Mouse (Mus musculus) midbrain, embryonic 15.5 days (tissue): ENCODE results near the gene Cst3. TPM values are rescaled to one million over a fixed set of nuclear protein-coding genes. Genes with fewer than 3 reads are reported as not detected.

Experiments used
- ATAC-seq: fragments of 200-750 bp; cut with Nextera tagmentation; replicated peaks from 2 replicates; pipeline ENCODE4 v1.8.0; 2017; ENCODE audit warnings: moderate TSS enrichment
- H3K27ac ChIP-seq: fragments of 300-500 bp; sonication (generic); 2 replicates; pipeline ENCODE4 v1.5.1; 2015; ENCODE audit warnings: mild to moderate bottlenecking, inconsistent platforms
- H3K27me3 ChIP-seq: fragments of 300-500 bp; sonication (generic); replicated peaks from 2 replicates; pipeline ENCODE4 v1.6.1; 2015; ENCODE audit warnings: inconsistent platforms
- H3K36me3 ChIP-seq: fragments of 300-500 bp; sonication (generic); replicated peaks from 2 replicates; pipeline ENCODE4 v1.6.1; 2015; ENCODE audit warnings: inconsistent platforms
- H3K4me1 ChIP-seq: fragments of 300-500 bp; sonication (generic); 2 replicates; pipeline ENCODE4 v1.6.1; 2015; ENCODE audit warnings: inconsistent platforms
- H3K4me2 ChIP-seq: fragments of 300-500 bp; sonication (generic); 2 replicates; pipeline ENCODE4 v1.6.1; 2015; ENCODE audit warnings: inconsistent platforms, mild to moderate bottlenecking, moderate library complexity
- H3K4me3 ChIP-seq: fragments of 300-500 bp; sonication (generic); 2 replicates; pipeline ENCODE4 v1.5.1; 2015; ENCODE audit warnings: mild to moderate bottlenecking, inconsistent platforms
- H3K9ac ChIP-seq: fragments of 300-500 bp; sonication (generic); 2 replicates; pipeline ENCODE4 v1.6.1; 2015; ENCODE audit warnings: mild to moderate bottlenecking, inconsistent platforms
- H3K9me3 ChIP-seq: fragments of 300-500 bp; sonication (generic); 2 replicates; pipeline ENCODE4 v1.6.1; 2016; ENCODE audit warnings: inconsistent platforms
- WGBS: fragments of 180-500 bp; shearing (Covaris S2); methylation state at CpG from one replicate; pipeline ENCODE4 v1.1.7; 2015; ENCODE audit warnings: mixed read lengths; 5-methylcytosine and 5-hydroxymethylcytosine counted together
- polyA plus RNA-seq: library from polyadenylated mRNA; unstranded; fragments of >200 nt; fragmentation: Nextera tagmentation; extraction: Ambion mirVana; gene quantifications from 2 replicates; pipeline ENCODE4 v1.2.1, GENCODE M21; 2015

The Cst3 gene
- polyA plus RNA-seq: 514 and 563 TPM in 2 replicates

GRCm38 (mm10) chr2:148875335-148875811, at the start of gene Cst3:
Gene Cst3 (minus strand): TSS chr2:148875692.
- ATAC-seq: peak; percentile 97
- no peaks in the 10 kb centered on the region for H3K27me3 ChIP-seq
- WGBS: 0% methylated on average over 19 of the region's 19 CpGs
- H3K4me3 ChIP-seq: peak within 1 kb of the TSS; percentile 90
- peak within 1 kb of the TSS; percentile 84 for H3K27ac ChIP-seq
- peak within 1 kb of the TSS; percentile 86 for H3K4me2 ChIP-seq
- no peaks in the 10 kb centered on the region for H3K9me3 ChIP-seq
- H3K4me1 ChIP-seq: peaks cover 24% of the 10 kb centered on the region
- peaks cover 12% of the 10 kb centered on the region; the same call in 1 of the 2 replicates for H3K36me3 ChIP-seq
- H3K9ac ChIP-seq: peak within 1 kb of the TSS; percentile 88

- no peaks in the 10 kb centered on the region for H3K9me3 ChIP-seq
- H3K27ac ChIP-seq: no peak overlapping the region
- H3K9ac ChIP-seq: no peak overlapping the region
- H3K27me3 ChIP-seq: no peaks in the 10 kb centered on the region
- no peak overlapping the region for H3K4me3 ChIP-seq
- peaks cover 2% of the 10 kb centered on the region; the same call in 1 of the 2 replicates for H3K4me1 ChIP-seq
- 17% methylated on average over 5 of the region's 5 CpGs for WGBS
- H3K36me3 ChIP-seq: no peaks in the 10 kb centered on the region
- ATAC-seq: peak; percentile 70
- no peak overlapping the region for H3K4me2 ChIP-seq
Measured at GRCm38 (mm10) chr2:148902286-148902685, 26.8 kb upstream of the Cst3 start.

DNA sequence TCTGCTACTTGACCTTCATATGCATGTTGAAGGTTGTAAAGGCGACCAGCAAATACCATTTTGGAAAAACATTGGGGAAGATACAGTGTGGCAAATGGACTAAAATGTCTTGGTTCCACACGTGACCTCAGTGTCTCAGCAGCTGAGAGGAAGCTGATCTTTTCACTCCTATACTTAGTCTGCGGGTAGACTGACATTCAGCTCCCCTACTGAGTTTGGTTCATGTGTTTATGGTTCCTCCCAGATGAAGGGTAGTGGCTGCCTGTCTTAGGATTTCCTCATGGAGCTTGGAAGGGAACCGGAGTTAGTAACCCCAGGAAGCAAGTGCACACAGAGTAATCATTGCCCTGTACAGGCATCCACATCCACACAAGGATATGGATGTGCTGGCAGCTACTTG, 24.8 kb upstream of the Cst3 start:
- Histone ChIP-seq H3K27ac (no peak overlapping the region), H3K4me3 (no peak overlapping the region), H3K4me1 (peaks cover 2% of the 10 kb centered on the region; the same call in 1 of the 2 replicates), H3K9me3 (no peaks in the 10 kb centered on the region), H3K36me3 (no peaks in the 10 kb centered on the region), H3K4me2 (no peak overlapping the region), H3K27me3 (no peaks in the 10 kb centered on the region), H3K9ac (no peak overlapping the region)
- no peak for ATAC-seq
- 72% methylated on average over 4 of the region's 4 CpGs for WGBS

DNA sequence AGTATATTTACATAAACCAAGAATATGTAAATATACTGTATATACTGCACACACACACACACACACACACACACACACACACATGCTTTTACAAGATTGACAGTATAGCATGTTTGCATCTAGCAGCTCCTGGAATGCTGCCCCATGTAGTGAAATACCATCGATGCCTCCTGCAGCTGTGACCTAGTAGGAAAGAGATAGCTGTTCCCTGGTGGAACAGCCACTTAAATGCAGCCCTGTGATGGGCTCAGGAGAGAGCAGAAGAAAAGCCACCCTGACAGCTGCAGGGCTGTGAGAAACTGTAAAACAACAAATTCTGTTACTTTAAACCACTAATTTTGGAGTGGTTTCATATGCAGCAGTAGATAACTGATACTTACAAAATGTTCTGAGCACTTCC, 20.7 kb upstream of the Cst3 start:
- no peaks in the 10 kb centered on the region for H3K36me3 ChIP-seq
- no peaks in the 10 kb centered on the region for H3K27me3 ChIP-seq
- no peak overlapping the region for H3K27ac ChIP-seq
- H3K4me1 ChIP-seq: no peaks in the 10 kb centered on the region
- H3K4me3 ChIP-seq: no peak overlapping the region
- 79% methylated on average over 1 of the region's 1 CpGs for WGBS
- no peak for ATAC-seq
- H3K9me3 ChIP-seq: no peaks in the 10 kb centered on the region
- H3K4me2 ChIP-seq: no peak overlapping the region
- no peak overlapping the region for H3K9ac ChIP-seq

- ATAC-seq: no peak
- no peaks in the 10 kb centered on the region for H3K36me3 ChIP-seq
- peaks cover 10% of the 10 kb centered on the region for H3K4me1 ChIP-seq
- no peaks in the 10 kb centered on the region for H3K27me3 ChIP-seq
- no peak overlapping the region for H3K4me3 ChIP-seq
- no peak overlapping the region for H3K9ac ChIP-seq
- no peak overlapping the region for H3K27ac ChIP-seq
- H3K4me2 ChIP-seq: no peak overlapping the region
- H3K9me3 ChIP-seq: no peaks in the 10 kb centered on the region
Measured at GRCm38 (mm10) chr2:148893107-148893506, 17.6 kb upstream of the Cst3 start.

DNA sequence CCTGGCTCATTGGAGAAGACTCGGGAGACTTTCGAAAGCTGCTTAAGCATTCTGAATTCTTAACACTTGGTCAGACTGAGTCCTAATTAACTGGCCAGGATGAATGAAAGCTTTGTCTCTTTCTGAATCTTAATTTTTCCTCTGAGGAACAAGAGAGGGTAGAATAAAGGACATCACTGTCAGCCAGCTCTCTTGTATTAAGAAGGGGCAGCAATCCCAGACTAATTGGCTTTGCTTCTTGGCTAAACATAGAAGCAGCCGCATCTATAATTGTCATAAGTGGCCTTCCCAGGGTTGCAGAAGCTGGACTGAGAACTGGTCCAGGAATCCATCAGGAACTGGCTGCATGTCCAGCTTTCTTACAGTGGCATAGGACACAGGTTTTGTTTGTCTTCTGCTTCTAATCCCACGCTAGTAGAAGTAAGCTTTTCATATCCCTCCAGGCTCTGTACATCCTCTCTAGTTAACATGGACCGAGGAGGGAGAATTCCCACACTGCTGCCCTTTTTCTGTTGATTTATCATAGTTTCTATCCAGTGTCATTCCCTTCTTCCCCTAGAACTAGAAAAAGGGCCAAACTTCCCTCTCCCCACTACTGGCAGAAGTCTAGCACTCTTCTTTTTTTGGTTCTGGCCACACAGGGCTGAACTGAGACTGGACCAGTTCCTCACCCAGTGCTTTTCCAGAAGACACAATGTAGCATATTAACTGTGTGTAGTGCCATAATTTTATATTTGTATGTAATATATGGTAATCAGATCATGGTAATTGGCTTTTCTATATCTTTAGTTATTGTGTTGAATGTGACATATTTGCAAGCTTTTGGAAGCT, 14.7 kb upstream of the Cst3 start:
- peak; percentile 92 for ATAC-seq
- H3K27me3 ChIP-seq: no peaks in the 10 kb centered on the region
- 16% methylated on average over 5 of the region's 5 CpGs for WGBS

GRCm38 (mm10) chr2:148889331-148890010, 14.0 kb upstream of the Cst3 start:
- no peak overlapping the region for H3K4me3 ChIP-seq
- H3K27me3 ChIP-seq: no peaks in the 10 kb centered on the region
- H3K36me3 ChIP-seq: no peaks in the 10 kb centered on the region
- WGBS: 23% methylated on average over 3 of the region's 3 CpGs
- H3K27ac ChIP-seq: peak overlapping the region; percentile 77
- peak; percentile 80 for ATAC-seq
- H3K4me2 ChIP-seq: no peak overlapping the region
- H3K4me1 ChIP-seq: peaks cover 10% of the 10 kb centered on the region
- no peak overlapping the region for H3K9ac ChIP-seq
- H3K9me3 ChIP-seq: no peaks in the 10 kb centered on the region

More for the DNA sequence above, 14.7 kb upstream of the Cst3 start:
- peaks cover 10% of the 10 kb centered on the region for H3K4me1 ChIP-seq
- H3K9ac ChIP-seq: no peak overlapping the region
- no peak overlapping the region for H3K4me2 ChIP-seq
- H3K4me3 ChIP-seq: no peak overlapping the region
- H3K9me3 ChIP-seq: no peaks in the 10 kb centered on the region
- peak overlapping the region; percentile 77 for H3K27ac ChIP-seq
- no peaks in the 10 kb centered on the region for H3K36me3 ChIP-seq

GRCm38 (mm10) chr2:148888872-148889271, 13.4 kb upstream of the Cst3 start:
- H3K9me3 ChIP-seq: no peaks in the 10 kb centered on the region
- H3K36me3 ChIP-seq: no peaks in the 10 kb centered on the region
- H3K9ac ChIP-seq: no peak overlapping the region
- no peak overlapping the region for H3K4me2 ChIP-seq
- H3K4me3 ChIP-seq: no peak overlapping the region
- 58% methylated on average over 3 of the region's 3 CpGs for WGBS
- no peak for ATAC-seq
- no peaks in the 10 kb centered on the region for H3K27me3 ChIP-seq
- peak overlapping the region; percentile 77 for H3K27ac ChIP-seq
- peaks cover 10% of the 10 kb centered on the region for H3K4me1 ChIP-seq

GRCm38 (mm10) chr2:148884738-148885137, 9.2 kb upstream of the Cst3 start:
- Histone ChIP-seq H3K9ac (no peak overlapping the region), H3K27ac (no peak overlapping the region), H3K27me3 (no peaks in the 10 kb centered on the region), H3K4me3 (no peak overlapping the region), H3K36me3 (no peaks in the 10 kb centered on the region), H3K4me1 (peaks cover 3% of the 10 kb centered on the region; the same call in 1 of the 2 replicates), H3K4me2 (no peak overlapping the region), H3K9me3 (no peaks in the 10 kb centered on the region)
- ATAC-seq: 0 out of 2 replicates have a peak, but pooled peaks have one; percentile 62

DNA sequence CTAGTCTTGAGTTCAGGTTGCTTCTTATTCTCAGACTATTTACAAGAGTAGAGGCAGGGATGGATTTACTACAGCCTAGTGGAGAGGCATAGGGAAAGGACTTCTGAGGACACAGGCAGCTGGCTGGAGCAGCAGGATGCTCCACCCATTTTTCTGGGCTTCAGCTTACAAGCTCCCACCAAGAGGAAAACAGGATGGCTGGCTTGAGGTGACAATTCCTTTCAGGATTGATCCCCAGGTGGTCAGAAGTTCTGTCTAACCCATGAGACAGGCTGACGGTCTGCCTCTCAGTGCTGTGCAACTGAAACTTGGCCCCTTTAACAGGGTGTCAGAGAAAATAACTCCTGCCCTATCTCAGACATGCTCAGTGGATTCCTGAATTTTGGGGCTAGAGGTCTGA, 3.7 kb upstream of the Cst3 start:
- H3K27me3 ChIP-seq: no peaks in the 10 kb centered on the region
- no peak for ATAC-seq
- H3K9ac ChIP-seq: no peak overlapping the region
- H3K36me3 ChIP-seq: no peaks in the 10 kb centered on the region
- peaks cover 2% of the 10 kb centered on the region for H3K4me1 ChIP-seq
- H3K4me3 ChIP-seq: no peak overlapping the region
- WGBS: 44% methylated on average over 1 of the region's 1 CpGs
- H3K4me2 ChIP-seq: no peak overlapping the region
- H3K9me3 ChIP-seq: no peaks in the 10 kb centered on the region
- H3K27ac ChIP-seq: no peak overlapping the region

- H3K27me3 ChIP-seq: no peaks in the 10 kb centered on the region
- no peaks in the 10 kb centered on the region for H3K9me3 ChIP-seq
- no peak overlapping the region for H3K27ac ChIP-seq
- no peak overlapping the region for H3K4me2 ChIP-seq
- H3K4me1 ChIP-seq: peaks cover 7% of the 10 kb centered on the region
- no peak overlapping the region for H3K4me3 ChIP-seq
- no peaks in the 10 kb centered on the region for H3K36me3 ChIP-seq
- no peak for ATAC-seq
- no peak overlapping the region for H3K9ac ChIP-seq
- 20% methylated on average over 2 of the region's 2 CpGs for WGBS
Measured at GRCm38 (mm10) chr2:148878641-148879130, 3.2 kb upstream of the Cst3 start.

DNA sequence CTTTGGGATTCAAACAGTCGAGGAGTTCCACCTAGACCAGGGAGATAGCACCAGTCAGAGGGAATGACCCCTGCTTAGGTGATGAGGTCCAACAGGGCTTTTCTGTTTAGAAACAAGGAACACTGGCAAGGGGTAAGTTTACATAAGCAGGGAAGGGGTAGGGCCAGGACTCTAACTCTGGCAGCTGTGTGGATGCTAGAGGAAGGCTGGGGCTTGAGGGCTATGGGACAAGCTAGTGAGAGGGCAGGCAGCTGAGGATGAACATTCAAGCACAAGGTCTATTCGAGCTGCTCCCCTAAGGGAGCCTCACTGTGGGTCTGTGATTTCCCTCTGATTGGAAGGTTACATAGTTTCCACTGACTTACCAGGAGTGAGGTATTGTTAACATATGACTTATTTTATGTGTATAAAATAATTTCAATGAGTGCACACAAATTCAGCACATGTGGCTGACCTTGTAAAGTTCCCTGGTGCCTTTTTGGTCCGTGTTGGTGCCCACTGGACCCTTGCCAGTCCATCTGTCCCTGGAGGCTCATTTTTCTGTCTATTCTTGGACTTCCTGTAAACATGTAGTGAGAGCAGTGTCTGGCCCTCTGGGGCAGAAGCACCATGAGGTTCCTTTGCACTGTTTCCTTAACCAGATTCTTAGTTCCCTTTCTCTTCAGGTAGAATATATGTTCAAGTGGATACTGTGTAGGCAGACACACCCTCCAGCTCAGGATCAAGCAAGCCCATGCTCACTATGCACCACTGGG, 1.7 kb upstream of the Cst3 start:
- Histone ChIP-seq H3K4me2 (no peak overlapping the region), H3K4me1 (peaks cover 22% of the 10 kb centered on the region), H3K27ac (no peak overlapping the region), H3K9ac (no peak overlapping the region), H3K27me3 (no peaks in the 10 kb centered on the region), H3K4me3 (no peak overlapping the region), H3K9me3 (no peaks in the 10 kb centered on the region), H3K36me3 (no peaks in the 10 kb centered on the region)
- ATAC-seq: no peak
- 55% methylated on average over 3 of the region's 3 CpGs for WGBS
